Mouse (Mus musculus) kidney, embryonic 16.5 days (tissue): ENCODE measurements around the gene Srrm1. TPM values are rescaled to one million over a fixed set of nuclear protein-coding genes. Genes with fewer than 3 reads are reported as not detected.

Experiments used
- ATAC-seq: fragments of 200-750 bp; cut with Nextera tagmentation; 2 replicates; pipeline ENCODE4 v1.8.0; 2017; ENCODE audit warnings: moderate TSS enrichment; ENCODE audit not compliant: low FRiP score, low TSS enrichment
- H3K27ac ChIP-seq: fragments of 300-500 bp; sonication (generic); 2 replicates; pipeline ENCODE4 v1.5.1; 2014; ENCODE audit warnings: low read length
- H3K27me3 ChIP-seq: fragments of 300-500 bp; sonication (generic); 2 replicates; pipeline ENCODE4 v1.6.1; 2014; ENCODE audit warnings: low read length, control low read depth, mixed read lengths; ENCODE audit not compliant: insufficient read depth
- H3K36me3 ChIP-seq: fragments of 300-500 bp; sonication (generic); 2 replicates; pipeline ENCODE4 v1.6.1; 2014; ENCODE audit warnings: low read length, control low read depth, mixed read lengths; ENCODE audit not compliant: insufficient read depth
- H3K4me1 ChIP-seq: fragments of 300-500 bp; sonication (generic); 2 replicates; pipeline ENCODE4 v1.6.1; 2014; ENCODE audit warnings: low read length, control low read depth, mixed read lengths; ENCODE audit not compliant: insufficient read depth
- H3K4me2 ChIP-seq: fragments of 300-500 bp; sonication (generic); replicated peaks from 2 replicates; pipeline ENCODE4 v1.6.1; 2014; ENCODE audit warnings: low read depth, low read length
- H3K4me3 ChIP-seq: fragments of 300-500 bp; sonication (generic); 2 replicates; pipeline ENCODE4 v1.5.1; 2014; ENCODE audit warnings: mild to moderate bottlenecking, low read length
- H3K9ac ChIP-seq: fragments of 300-500 bp; sonication (generic); replicated peaks from 2 replicates; pipeline ENCODE4 v1.6.1; 2014; ENCODE audit warnings: low read length
- H3K9me3 ChIP-seq: fragments of 300-500 bp; sonication (generic); 2 replicates; pipeline ENCODE4 v1.6.1; 2016; ENCODE audit warnings: low read length, control low read depth
- WGBS: fragments of 180-500 bp; shearing (Covaris S2); extraction: QIAGEN DNeasy Blood & Tissue Kit; methylation state at CpG from one replicate; pipeline ENCODE4 v1.1.7; 2014; 5-methylcytosine and 5-hydroxymethylcytosine counted together
- polyA plus RNA-seq: library from polyadenylated mRNA; unstranded; fragments of >200 nt; fragmentation: Nextera tagmentation; extraction: Ambion mirVana; gene quantifications from 2 replicates; pipeline ENCODE4 v1.2.1, GENCODE M21; 2015

The Srrm1 gene
- polyA plus RNA-seq, 1 experiment from 2014 or later: 180 TPM

DNA sequence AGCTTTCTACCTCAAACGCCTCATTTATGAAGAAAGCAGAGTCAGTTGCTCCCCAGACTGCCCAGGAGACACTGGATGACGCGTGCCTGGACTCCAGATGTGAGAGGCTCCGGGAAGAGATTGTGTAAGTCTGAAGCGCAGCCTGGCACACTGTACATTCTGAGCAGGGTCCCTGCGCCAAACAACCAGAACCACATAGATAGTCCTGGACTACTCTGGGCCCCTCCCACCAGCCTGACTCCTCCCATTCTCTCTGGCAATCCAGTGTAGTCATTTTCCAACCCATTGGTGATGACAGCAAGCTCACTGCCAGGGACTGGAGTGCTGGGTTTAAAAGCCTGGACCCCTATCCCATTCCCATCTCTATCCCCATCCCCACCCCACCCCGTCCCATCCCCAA, 56.0 kb downstream of the Srrm1 start:
- H3K9ac ChIP-seq: no peak overlapping the region
- H3K36me3 ChIP-seq: no peaks in the 10 kb centered on the region
- H3K9me3 ChIP-seq: no peaks in the 10 kb centered on the region
- ATAC-seq: no peak
- H3K27ac ChIP-seq: no peak overlapping the region
- H3K4me3 ChIP-seq: no peak overlapping the region
- 89% methylated on average over 7 of the region's 7 CpGs for WGBS
- H3K4me2 ChIP-seq: no peak overlapping the region
- H3K27me3 ChIP-seq: no peaks in the 10 kb centered on the region
- H3K4me1 ChIP-seq: peaks cover 17% of the 10 kb centered on the region

GRCm38 (mm10) chr4:135296565-135296964, 56.6 kb downstream of the Srrm1 start:
- no peak for ATAC-seq
- Histone ChIP-seq H3K4me1 (peaks cover 22% of the 10 kb centered on the region), H3K9me3 (no peaks in the 10 kb centered on the region), H3K4me2 (no peak overlapping the region), H3K27me3 (no peaks in the 10 kb centered on the region), H3K4me3 (no peak overlapping the region), H3K27ac (no peak overlapping the region), H3K36me3 (no peaks in the 10 kb centered on the region), H3K9ac (no peak overlapping the region)

DNA sequence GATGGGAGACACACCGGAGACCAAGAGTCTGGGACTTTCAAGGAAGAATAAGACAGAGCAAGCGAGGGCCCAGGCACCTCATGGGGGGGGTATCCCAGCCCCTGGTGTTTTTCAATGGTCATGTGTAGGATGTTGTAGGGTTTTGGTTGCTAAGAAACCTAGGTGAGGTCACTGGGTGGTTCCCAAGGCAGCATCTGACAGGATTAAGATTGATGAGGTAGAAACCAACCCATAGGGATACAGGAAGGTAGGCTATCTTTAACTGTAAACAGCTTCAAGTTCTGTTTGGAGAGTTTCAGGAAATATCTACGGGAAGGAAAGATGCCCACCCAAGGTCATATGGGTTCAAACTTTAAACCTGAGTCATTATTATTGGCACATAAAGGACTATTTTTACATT, 59.3 kb downstream of the Srrm1 start:
- Histone ChIP-seq H3K9ac (no peak overlapping the region), H3K4me2 (no peak overlapping the region), H3K36me3 (no peaks in the 10 kb centered on the region), H3K9me3 (no peaks in the 10 kb centered on the region), H3K27me3 (no peaks in the 10 kb centered on the region), H3K27ac (no peak overlapping the region; the same call in 1 of the 2 replicates), H3K4me1 (peaks cover 23% of the 10 kb centered on the region), H3K4me3 (no peak overlapping the region)
- WGBS: 72% methylated on average over 3 of the region's 3 CpGs
- no peak for ATAC-seq

GRCm38 (mm10) chr4:135292477-135293089, 60.5 kb downstream of the Srrm1 start:
- Histone ChIP-seq H3K9ac (0 out of 2 replicates have a peak overlapping the region, but pooled peaks have one; percentile 20), H3K4me2 (peak overlapping the region; percentile 18; the same call in 1 of the 2 replicates), H3K36me3 (no peaks in the 10 kb centered on the region), H3K4me3 (no peak overlapping the region), H3K4me1 (peaks cover 23% of the 10 kb centered on the region), H3K9me3 (no peaks in the 10 kb centered on the region), H3K27ac (peak overlapping the region; percentile 90), H3K27me3 (no peaks in the 10 kb centered on the region)
- 6% methylated on average over 12 of the region's 12 CpGs for WGBS
- peak; percentile 94 for ATAC-seq

DNA sequence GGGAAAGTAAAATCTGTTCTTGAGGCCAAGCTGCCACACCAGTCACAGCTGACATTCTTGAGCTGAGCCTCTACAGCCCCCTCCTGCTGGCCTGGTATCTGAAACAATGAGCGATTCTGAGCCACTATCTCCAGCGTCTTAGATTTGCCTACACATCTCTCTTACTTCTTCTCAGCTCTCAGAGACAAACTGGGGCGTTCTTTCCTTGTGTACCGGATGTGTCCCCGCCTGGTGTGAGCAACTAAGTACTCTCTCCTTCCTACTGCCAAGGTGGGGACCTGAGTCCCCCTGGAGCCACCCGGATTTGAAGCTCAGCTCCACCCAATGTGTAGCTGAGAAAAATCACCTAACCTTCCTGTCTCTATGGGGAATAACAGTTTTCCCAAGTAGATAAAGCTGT, 61.3 kb downstream of the Srrm1 start:
- ATAC-seq: no peak
- H3K27ac ChIP-seq: peak overlapping the region; percentile 90

DNA sequence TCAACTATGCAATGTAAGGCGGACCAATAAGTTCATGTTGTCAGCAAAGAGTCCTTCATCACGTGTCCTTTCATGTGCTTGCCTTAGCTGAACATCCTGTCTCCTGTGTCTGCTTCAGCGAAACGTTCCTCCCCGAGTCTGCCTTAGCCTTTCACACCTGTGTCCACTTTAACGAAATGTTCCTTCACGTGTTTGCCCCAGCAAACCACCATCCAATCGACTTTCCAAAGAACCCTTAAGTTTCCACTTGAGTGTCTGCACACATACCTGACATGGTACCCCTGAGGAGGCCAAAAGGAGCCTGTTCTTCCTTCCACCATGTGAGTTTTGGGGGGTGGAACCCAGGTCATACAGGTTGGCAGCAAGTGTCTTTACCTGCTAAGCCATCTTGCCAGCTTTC, 61.9 kb downstream of the Srrm1 start:
- no peak overlapping the region for H3K27ac ChIP-seq

More for the DNA sequence above, 61.3 kb downstream of the Srrm1 start:
- no peak overlapping the region for H3K9ac ChIP-seq
- H3K27me3 ChIP-seq: no peaks in the 10 kb centered on the region
- peaks cover 27% of the 10 kb centered on the region for H3K4me1 ChIP-seq
- WGBS: 43% methylated on average over 6 of the region's 6 CpGs
- no peaks in the 10 kb centered on the region for H3K9me3 ChIP-seq
- H3K36me3 ChIP-seq: no peaks in the 10 kb centered on the region
- no peak overlapping the region for H3K4me2 ChIP-seq
- no peak overlapping the region for H3K4me3 ChIP-seq

GRCm38 (mm10) chr4:135287975-135288374, 65.1 kb downstream of the Srrm1 start:
- Histone ChIP-seq H3K9ac (no peak overlapping the region), H3K27me3 (no peaks in the 10 kb centered on the region), H3K36me3 (no peaks in the 10 kb centered on the region), H3K27ac (0 out of 2 replicates have a peak overlapping the region, but pooled peaks have one; percentile 6), H3K4me3 (no peak overlapping the region), H3K4me1 (peaks cover 31% of the 10 kb centered on the region), H3K4me2 (no peak overlapping the region), H3K9me3 (no peaks in the 10 kb centered on the region)
- WGBS: 73% methylated on average over 3 of the region's 3 CpGs
- ATAC-seq: no peak

More for the DNA sequence above, 61.9 kb downstream of the Srrm1 start:
- no peak for ATAC-seq
- peaks cover 33% of the 10 kb centered on the region for H3K4me1 ChIP-seq
- 91% methylated on average over 8 of the region's 8 CpGs for WGBS
- no peak overlapping the region for H3K4me2 ChIP-seq
- H3K9ac ChIP-seq: no peak overlapping the region
- no peaks in the 10 kb centered on the region for H3K27me3 ChIP-seq
- no peaks in the 10 kb centered on the region for H3K36me3 ChIP-seq
- H3K4me3 ChIP-seq: no peak overlapping the region
- no peaks in the 10 kb centered on the region for H3K9me3 ChIP-seq

- Histone ChIP-seq H3K4me3 (no peak overlapping the region), H3K4me2 (peak overlapping the region; percentile 33; the same call in 1 of the 2 replicates), H3K9ac (peak overlapping the region; percentile 32; the same call in 1 of the 2 replicates), H3K4me1 (peaks cover 23% of the 10 kb centered on the region), H3K9me3 (no peaks in the 10 kb centered on the region), H3K27ac (peak overlapping the region; percentile 67), H3K36me3 (no peaks in the 10 kb centered on the region), H3K27me3 (no peaks in the 10 kb centered on the region)
- peak; percentile 52; the same call in 1 of the 2 replicates for ATAC-seq
- WGBS: 10% methylated on average over 16 of the region's 16 CpGs
Observed at GRCm38 (mm10) chr4:135286833-135287395, 66.2 kb downstream of the Srrm1 start.

- peak overlapping the region; percentile 67 for H3K27ac ChIP-seq
- peaks cover 19% of the 10 kb centered on the region for H3K4me1 ChIP-seq
- no peak for ATAC-seq
- H3K36me3 ChIP-seq: no peaks in the 10 kb centered on the region
- no peaks in the 10 kb centered on the region for H3K27me3 ChIP-seq
- no peak overlapping the region for H3K4me3 ChIP-seq
- H3K4me2 ChIP-seq: no peak overlapping the region; the same call in 1 of the 2 replicates
- no peak overlapping the region for H3K9ac ChIP-seq
- 43% methylated on average over 12 of the region's 12 CpGs for WGBS
- H3K9me3 ChIP-seq: no peaks in the 10 kb centered on the region
Observed at GRCm38 (mm10) chr4:135286033-135286622, 67.0 kb downstream of the Srrm1 start.

- no peak for ATAC-seq
- no peak overlapping the region for H3K4me3 ChIP-seq
- 43% methylated on average over 8 of the region's 8 CpGs for WGBS
Observed at GRCm38 (mm10) chr4:135285436-135285835, 67.7 kb downstream of the Srrm1 start.

More at GRCm38 (mm10) chr4:135285436-135285835, 67.7 kb downstream of the Srrm1 start:
- Histone ChIP-seq H3K9ac (no peak overlapping the region), H3K27ac (no peak overlapping the region), H3K4me2 (no peak overlapping the region), H3K4me1 (peaks cover 19% of the 10 kb centered on the region), H3K9me3 (no peaks in the 10 kb centered on the region), H3K27me3 (no peaks in the 10 kb centered on the region), H3K36me3 (no peaks in the 10 kb centered on the region)
